Mouse (Mus musculus): ENCODE results near the gene Syne3.

Syne3 gene

DNA sequence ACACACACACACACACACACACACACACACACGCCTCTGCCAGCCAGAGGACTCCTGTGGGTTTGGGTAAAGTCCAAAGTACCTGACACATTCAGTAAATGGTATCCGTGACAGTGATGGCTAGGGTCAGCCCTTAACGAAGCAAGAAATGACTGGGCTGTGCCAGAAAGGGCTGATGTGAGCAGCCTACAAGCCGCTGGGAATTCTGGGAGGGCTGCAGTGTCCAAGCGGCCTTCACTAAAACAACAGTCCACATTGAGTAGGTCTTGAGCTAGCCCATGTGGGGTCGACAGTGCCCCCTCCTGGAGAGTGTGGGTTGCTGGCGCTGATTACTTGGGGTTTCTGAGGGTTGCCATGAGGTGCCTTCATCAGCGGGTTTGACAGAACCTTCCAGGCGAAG lies 110.9 kb downstream of the Syne3 start:
- in situ Hi-C loops (cut with MboI): no loop called here

DNA sequence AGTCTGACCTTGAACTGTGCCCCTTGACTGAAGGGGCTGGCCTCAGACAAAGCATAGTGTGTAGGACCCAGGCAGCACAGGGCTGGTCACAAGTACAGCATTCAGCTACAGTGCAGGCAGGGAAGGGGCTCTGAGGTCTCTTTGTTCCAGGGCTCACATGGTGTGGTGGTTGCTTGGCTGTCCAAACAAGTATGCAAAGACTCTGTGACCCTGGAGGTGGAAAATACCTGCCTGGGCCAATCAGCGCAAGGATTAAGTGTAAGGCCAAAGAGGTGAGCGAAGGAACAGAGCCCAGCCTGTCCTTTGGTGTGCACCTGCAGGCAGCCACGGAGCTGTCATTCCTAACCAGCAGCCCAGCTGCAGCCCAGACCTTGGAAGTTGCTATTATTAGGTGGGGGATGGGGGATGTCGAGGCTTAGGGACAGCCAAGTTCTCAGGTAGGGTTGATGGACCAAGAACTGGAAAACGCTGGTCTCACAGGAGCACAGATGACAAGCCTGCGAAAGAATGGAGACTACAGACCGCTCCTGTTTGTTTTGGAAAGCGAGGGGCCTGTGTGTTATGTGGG lies 112.5 kb downstream of the Syne3 start:
- in situ Hi-C loops (cut with MboI): no loop called here

DNA sequence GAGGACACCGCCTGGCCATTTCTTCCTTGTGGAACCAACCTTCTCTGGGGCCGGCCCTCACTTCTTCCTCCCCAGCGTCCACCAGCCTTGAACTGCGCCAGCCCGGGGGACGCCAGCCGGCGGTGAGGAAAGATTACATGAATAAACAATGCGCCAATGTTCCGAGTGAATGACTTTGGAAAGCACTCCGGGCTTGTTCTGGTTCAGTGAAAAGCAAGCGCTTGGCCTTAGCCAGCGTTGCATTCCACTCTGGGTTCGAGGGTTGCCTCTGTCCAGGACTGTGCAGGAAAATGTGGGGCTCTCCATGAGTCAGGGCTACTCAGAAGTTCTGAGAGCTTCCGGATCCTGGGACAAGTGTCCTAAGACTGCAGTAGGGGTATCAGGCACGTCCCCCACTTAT lies 113.0 kb downstream of the Syne3 start:
- in situ Hi-C loops (cut with MboI): no loop called here

DNA sequence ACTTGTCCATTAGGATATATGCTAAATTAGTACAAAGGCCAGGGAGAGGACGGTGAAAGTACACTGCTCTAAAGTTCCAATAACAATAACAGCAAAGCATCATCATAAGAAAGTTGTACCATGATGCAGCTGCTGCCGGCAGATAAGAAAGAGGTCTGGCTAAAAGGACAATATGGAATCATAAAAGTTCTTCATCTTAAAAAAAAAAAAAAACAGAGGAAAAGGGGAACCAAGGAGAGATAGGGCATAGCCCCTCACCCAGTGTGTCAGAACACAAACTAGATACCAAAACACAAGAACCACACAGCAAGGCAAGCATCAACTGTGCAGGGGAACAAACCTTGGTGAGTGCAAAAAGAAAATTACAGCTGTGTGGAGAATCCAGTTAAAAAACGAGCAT lies 117.4 kb downstream of the Syne3 start:
- in situ Hi-C loops (cut with MboI): no loop called here

DNA sequence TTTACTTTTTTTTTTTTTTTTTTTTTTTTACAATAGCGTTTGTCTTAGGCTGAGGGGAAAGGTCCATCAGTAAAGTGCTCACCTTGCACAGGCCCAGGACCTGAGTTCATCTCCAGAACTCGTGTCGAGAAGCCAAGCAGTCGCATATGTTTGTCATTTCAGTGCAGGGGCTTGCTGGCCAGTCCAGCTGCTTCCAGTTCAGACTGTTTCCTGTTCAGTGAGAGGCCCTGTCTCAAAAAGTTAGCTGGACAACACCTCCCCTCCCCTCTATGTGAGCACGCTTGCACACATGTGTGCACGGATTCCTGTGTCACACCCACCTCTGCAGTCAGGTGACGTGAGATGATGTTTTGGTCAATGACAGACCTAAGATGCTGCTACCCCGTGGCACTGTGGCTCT lies 119.5 kb downstream of the Syne3 start:
- in situ Hi-C loops (cut with MboI): no loop called here

DNA sequence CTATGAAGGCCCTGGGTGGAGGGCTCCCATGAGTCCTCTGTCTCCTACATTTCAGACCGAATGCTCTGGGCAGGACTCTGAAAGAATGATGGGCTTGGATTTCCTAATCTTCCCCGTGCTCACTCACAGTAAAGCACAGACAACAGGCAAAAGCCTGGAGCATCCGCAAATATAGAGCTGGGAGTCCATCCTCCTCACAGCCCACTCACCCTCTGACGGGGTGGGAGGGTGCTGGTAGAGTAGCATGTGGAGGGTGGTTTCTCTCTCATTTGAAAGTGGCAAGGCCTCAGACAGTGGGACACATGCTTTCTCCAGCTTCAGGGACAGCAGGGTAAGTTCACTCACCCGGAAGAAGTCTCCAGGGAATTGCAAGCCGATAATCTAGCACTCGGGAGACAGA lies 123.5 kb downstream of the Syne3 start:
- in situ Hi-C loops (cut with MboI): no loop called here

DNA sequence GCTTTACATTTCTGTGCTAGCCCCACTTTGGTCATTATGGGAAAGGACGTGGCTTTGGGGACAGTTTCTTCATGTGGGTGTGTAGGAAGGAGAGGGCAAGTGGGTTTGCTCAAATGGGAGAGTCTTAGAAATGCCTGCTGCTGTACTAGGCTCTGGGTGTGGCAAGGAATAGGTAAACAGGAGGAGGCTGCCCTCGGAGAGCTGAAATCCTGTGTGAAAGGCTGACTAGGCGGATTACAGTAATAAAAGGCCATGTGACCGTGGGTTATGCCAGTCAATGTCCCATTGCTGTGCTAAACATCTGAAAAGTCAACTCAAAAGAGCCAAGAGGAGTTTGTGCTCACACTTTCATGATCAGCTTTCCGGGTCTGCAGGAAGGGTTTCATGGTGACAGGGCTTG lies 127.1 kb downstream of the Syne3 start:
- in situ Hi-C loops (cut with MboI): no loop called here

DNA sequence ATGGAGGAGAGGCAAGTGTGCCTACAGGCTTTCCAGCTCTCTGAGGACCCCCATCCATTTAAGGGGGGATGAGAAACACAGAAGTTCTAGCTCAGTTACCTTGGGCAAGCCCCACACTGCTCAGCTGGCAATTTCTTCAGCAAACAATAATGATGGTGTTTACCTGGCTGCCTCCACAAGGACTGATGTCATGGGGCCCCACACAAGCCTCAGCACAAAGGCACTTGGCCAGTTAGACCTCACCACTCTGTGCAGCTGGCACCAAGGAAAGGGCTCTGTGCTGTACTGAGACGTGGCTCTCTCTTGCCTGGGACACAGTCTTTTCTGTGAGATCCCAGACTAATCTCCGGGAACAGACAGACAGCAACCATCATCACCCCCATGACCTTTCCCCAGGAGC lies 127.5 kb downstream of the Syne3 start:
- in situ Hi-C loops (cut with MboI): no loop called here

DNA sequence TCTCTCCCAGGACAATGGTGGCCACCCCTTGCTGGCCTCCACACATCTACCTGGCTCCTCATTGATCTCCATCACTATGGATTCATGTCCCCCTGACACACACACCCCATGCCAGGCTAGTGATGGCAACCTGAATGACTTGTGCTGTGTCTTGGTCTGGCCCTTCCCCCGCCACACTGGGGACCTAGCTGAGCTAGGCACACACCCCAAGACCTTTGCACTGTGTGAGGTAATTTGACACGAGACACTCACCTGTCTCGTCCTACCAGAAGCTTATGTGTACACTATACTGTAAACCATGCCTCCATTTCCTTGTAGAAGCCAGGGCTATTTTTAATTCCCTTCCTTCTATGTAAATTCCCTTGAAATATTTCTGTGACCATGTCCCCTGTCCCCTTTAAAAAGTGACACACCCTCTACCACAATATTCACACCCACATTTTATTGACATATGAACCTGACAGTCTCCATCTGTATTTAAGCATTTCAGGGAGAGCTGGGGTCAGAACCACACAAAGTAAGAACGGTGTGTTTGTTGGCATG lies 128.0 kb downstream of the Syne3 start:
- in situ Hi-C loops (cut with MboI): no loop called here

DNA sequence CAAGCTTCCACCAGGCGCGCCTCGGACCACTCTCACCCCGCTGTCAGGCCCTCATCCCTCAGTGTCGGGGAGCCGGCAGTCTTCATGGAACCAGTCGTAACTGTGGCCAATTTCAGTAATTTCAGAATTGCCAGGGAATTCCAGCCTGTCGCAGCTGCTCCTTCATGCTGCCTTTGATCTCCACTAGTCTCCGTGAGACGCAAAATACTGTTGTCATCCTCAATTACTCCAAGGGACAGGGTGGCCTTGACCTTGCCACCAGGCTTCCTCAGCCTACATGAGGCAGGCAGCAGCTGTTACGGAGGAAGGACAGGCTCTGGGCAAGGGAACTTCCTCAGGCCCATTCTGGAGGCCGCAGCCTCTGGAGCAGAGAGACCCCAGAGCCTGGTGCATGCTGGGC lies 129.2 kb downstream of the Syne3 start:
- in situ Hi-C loops (cut with MboI): no loop called here

All from mature B cell (primary cell).